Mouse (Mus musculus): ENCODE measurements around the gene Adh7.

DNA sequence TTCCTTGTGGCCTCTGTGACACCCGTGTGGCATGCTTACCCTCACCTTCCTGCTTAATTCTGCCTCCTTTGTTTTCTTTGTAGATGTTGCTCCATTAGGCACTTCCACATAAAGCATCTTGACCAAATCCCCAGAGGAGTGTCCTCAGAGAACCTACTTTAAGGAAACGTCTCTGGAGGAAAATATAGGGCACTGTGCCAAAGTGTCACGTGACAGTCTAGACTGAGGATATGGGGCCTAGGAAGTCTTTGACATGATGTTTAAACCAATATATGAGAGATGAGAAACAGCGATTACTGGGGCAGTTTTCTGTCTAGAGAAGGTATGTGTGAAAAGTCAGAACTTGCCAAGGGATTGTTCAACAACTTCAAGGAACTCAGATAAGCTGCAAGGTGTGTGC, 32.3 kb upstream of the Adh7 start:
- TF ChIP-seq POLR2A (IDR thresholded peaks at IDR 0.05; ENCODE audit: low read depth, low read length), result no peak
- no peak for TF ChIP-seq CTCF (conservative IDR thresholded peaks at IDR 0.05; ENCODE audit: insufficient read depth, insufficient read length, low read depth, low read length)

Measured in kidney, adult 2 months (tissue).